Mouse (Mus musculus) spleen, postnatal 14 days (tissue): ENCODE data around the gene Cyp2a12.
"Not testable (repeated sequence)": the region's sequence is repeated elsewhere in the genome, so short reads cannot be mapped to it uniquely, and the experiment has no call there.

ENCODE experiments used
- DNase-seq, 2 experiments: peaks; one replicate each; pipeline ENCODE4 v3.0.0; 2021 to 2022; ENCODE audit warnings: low spot score in 2 of 2

Gene Cyp2a12

GRCm38 (mm10) chr7:27028789-27029188 lies at the start of gene Cyp2a12:
Gene Cyp2a12 (plus strand): TSS chr7:27029081.
- DNase-seq: no peak

GRCm38 (mm10) chr7:26981464-26981863 lies 47.4 kb upstream of the Cyp2a12 start:
- not testable (repeated sequence) for DNase-seq

DNA sequence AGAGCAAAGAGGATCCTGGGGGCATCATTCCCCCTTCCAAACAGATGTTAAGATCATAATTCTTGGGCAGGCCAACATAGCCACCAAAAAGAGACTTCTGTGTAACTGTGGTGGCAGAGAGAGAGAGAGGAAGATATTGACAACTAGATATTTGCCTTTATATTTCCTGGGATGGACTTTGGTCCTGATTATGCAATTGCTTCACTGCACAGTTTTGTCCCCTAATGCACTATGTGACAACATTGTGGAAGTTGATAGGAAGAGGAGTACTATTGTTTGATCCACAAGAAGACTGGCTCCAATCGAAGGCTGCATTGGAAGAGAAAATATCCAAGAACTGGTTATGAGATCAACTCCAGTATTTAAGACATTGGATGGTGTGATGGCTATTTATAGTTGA lies 46.9 kb upstream of the Cyp2a12 start:
- not testable (repeated sequence) for DNase-seq

- no peak for DNase-seq
Observed at GRCm38 (mm10) chr7:26982551-26982950, 46.3 kb upstream of the Cyp2a12 start.

- not testable (repeated sequence) for DNase-seq
Observed at GRCm38 (mm10) chr7:26983151-26983550, 45.7 kb upstream of the Cyp2a12 start.

GRCm38 (mm10) chr7:27026581-27026980 lies 2.3 kb upstream of the Cyp2a12 start:
- DNase-seq: not testable (repeated sequence)

DNA sequence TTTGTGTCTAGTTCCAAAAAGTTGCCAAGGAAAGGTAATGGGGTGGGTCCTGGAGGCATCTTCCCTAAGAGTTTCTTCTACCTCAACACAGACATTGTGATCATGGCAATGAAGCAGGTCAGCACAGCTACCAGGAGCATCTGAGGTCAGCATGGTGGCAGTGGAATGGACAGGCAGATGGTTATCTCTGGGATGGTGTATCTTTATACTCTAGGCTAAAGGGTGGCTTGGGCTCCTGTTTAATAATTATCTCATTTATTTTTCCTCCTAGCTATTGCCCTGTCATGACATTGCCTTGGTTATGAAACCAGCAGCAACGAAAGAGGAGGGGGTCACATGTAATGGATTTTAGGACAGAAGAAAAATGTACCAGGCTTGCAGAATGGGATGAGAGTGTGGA lies 20.0 kb downstream of the Cyp2a12 start:
- DNase-seq: not testable (repeated sequence)

DNA sequence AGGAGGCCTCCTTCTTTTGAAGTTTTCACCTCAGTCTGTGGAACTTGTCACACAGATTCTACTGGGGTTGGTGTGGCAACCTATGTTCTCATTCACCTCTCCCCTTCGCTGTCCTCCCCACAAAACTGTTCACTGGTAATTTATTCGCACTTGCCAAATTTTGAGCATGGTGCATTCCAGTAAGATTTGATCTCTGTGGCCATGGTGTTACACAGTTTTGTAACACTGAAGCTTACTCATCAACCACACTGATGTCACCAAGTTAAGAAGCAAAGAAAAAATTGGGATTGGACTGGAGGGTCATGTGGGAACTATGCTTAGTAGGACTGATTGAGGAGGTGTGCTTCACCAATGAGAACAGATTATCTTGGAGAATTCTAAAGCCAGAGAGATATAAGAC lies 30.5 kb downstream of the Cyp2a12 start:
- DNase-seq: not testable (repeated sequence)

GRCm38 (mm10) chr7:27059896-27060295 lies 31.0 kb downstream of the Cyp2a12 start:
- DNase-seq: not testable (repeated sequence)

DNA sequence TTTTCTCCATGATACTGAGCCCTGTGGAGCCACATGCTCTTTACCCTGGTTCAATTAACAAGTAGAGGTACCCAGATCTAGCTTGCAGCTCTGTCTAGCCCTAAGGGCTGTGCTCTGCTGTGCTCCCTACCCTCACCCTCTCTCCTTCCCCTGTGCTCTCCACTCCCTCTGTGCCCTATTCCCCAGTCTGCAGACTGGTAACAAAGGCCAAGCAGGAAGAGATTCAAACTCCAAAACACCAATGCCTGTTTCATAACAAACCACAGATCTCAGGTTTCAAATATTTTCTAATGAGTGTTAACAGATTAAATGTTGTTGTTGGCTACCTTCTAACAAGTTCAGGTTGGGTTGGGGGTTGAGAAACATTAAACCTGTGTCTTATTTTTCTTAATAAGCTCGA lies 49.8 kb downstream of the Cyp2a12 start:
- no peak for DNase-seq

DNA sequence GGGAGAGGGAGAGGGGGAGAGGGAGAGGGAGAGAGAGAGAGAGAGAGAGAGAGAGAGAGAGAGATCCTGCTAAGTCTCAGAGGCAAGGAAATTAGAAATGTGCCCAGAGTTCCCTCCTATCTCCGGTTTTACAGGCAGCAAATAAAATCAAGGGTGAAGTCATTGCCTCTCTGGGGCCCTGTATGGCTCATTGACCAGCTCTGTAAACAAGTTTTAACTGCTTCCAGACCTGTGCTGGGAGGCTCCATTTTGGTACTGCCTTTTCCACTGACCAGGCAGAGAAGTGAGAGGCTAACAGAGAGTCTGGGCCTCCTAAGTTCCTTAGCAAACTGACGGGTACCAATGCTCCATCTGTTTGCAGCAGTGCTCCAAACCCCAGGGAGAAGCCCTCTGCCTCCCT lies 52.7 kb downstream of the Cyp2a12 start:
- DNase-seq: no peak
